Mouse (Mus musculus): ENCODE results near the gene Zdhhc5.

The Zdhhc5 gene

DNA sequence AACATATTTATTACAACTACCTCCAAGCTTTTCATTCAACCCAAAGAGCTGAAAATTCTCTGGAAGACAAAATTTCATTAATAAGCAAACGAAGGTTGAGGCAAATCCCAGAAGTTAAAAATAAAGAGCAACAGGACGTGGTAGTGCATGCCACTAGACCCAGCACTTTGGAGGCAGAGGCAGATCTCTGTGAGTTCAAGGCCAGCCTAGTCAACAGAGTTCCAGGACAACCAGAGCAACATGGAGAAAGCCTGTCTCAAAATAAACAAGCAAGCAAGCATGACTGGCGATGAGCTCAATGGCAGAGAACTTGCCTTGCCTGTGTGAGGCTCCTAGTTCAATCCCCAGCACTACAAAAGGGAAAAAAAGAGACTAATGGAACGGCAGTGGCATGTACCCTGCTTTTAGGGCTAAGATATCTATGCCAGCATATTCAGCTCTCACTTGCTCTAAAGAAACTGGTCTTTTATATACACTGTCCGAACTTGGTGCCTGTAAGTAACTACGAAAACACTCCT lies 67.9 kb downstream of the Zdhhc5 start:
- no peak for DNase-seq (ENCODE audit: low spot score)

DNA sequence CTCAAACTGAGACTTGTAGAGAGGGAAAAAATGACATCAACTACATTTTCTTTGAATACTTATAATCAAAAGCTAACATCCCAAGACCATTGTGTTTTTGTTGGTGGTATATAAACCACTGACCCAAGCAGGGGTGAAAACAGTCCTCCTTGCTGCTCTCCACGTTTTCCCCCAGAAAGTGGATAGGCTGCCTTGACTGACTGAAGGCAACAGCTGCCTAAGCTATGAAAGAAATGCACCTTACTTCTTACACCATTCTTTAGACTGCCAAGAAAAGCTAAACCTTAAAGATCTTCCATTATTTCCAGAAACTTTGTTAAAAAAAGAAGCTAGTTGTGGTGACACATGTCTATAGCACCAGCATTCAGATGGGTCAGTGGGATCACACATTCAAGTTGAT lies 68.8 kb downstream of the Zdhhc5 start:
- DNase-seq (ENCODE audit: low spot score) = no peak

DNA sequence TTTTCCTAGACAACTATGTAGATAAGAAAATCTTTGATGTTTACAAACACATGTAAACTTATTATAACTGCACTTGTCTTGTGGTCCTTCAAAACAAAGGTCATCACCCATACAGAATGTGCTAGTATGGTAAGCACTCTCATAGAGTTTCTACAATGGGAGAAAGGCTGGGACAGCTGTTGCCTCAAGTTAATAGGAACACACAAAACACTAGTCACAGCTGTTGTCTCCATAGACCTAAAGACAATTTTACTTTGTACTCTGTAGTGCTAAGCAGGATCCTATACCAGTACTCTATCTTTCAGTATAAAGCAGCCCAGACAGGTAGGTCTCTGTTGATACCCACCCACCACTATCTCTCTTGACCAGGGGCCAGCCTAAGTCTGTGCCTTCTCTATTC lies 74.1 kb downstream of the Zdhhc5 start:
- no peak for DNase-seq (ENCODE audit: low spot score)

- no peak for DNase-seq (ENCODE audit: low spot score)
Measured at GRCm38 (mm10) chr2:84638428-84639220, 76.4 kb downstream of the Zdhhc5 start.
